Mouse (Mus musculus) kidney, embryonic 16.5 days (tissue): ENCODE data around the gene Ddx27. TPM values are rescaled to one million over a fixed set of nuclear protein-coding genes. Genes with fewer than 3 reads are reported as not detected.

Source experiments
- ATAC-seq: fragments of 200-750 bp; cut with Nextera tagmentation; 2 replicates; pipeline ENCODE4 v1.8.0; 2017; ENCODE audit warnings: moderate TSS enrichment; ENCODE audit not compliant: low FRiP score, low TSS enrichment
- H3K27ac ChIP-seq: fragments of 300-500 bp; sonication (generic); 2 replicates; pipeline ENCODE4 v1.5.1; 2014; ENCODE audit warnings: low read length
- H3K27me3 ChIP-seq: fragments of 300-500 bp; sonication (generic); 2 replicates; pipeline ENCODE4 v1.6.1; 2014; ENCODE audit warnings: low read length, control low read depth, mixed read lengths; ENCODE audit not compliant: insufficient read depth
- H3K36me3 ChIP-seq: fragments of 300-500 bp; sonication (generic); 2 replicates; pipeline ENCODE4 v1.6.1; 2014; ENCODE audit warnings: low read length, control low read depth, mixed read lengths; ENCODE audit not compliant: insufficient read depth
- H3K4me1 ChIP-seq: fragments of 300-500 bp; sonication (generic); 2 replicates; pipeline ENCODE4 v1.6.1; 2014; ENCODE audit warnings: low read length, control low read depth, mixed read lengths; ENCODE audit not compliant: insufficient read depth
- H3K4me2 ChIP-seq: fragments of 300-500 bp; sonication (generic); replicated peaks from 2 replicates; pipeline ENCODE4 v1.6.1; 2014; ENCODE audit warnings: low read depth, low read length
- H3K4me3 ChIP-seq: fragments of 300-500 bp; sonication (generic); 2 replicates; pipeline ENCODE4 v1.5.1; 2014; ENCODE audit warnings: mild to moderate bottlenecking, low read length
- H3K9ac ChIP-seq: fragments of 300-500 bp; sonication (generic); replicated peaks from 2 replicates; pipeline ENCODE4 v1.6.1; 2014; ENCODE audit warnings: low read length
- H3K9me3 ChIP-seq: fragments of 300-500 bp; sonication (generic); 2 replicates; pipeline ENCODE4 v1.6.1; 2016; ENCODE audit warnings: low read length, control low read depth
- WGBS: fragments of 180-500 bp; shearing (Covaris S2); extraction: QIAGEN DNeasy Blood & Tissue Kit; methylation state at CpG from one replicate; pipeline ENCODE4 v1.1.7; 2014; 5-methylcytosine and 5-hydroxymethylcytosine counted together
- polyA plus RNA-seq: library from polyadenylated mRNA; unstranded; fragments of >200 nt; fragmentation: Nextera tagmentation; extraction: Ambion mirVana; gene quantifications from 2 replicates; pipeline ENCODE4 v1.2.1, GENCODE M21; 2015

Gene Ddx27
- polyA plus RNA-seq, 1 experiment from 2014 or later, result 57.6 TPM

- 29% methylated on average over 6 of the region's 6 CpGs for WGBS
- Histone ChIP-seq H3K9me3 (no peaks in the 10 kb centered on the region), H3K4me1 (peaks cover 22% of the 10 kb centered on the region), H3K4me3 (no peak overlapping the region), H3K27me3 (no peaks in the 10 kb centered on the region), H3K4me2 (no peak overlapping the region), H3K36me3 (peaks cover 24% of the 10 kb centered on the region), H3K9ac (no peak overlapping the region), H3K27ac (no peak overlapping the region)
- no peak for ATAC-seq
Observed at GRCm38 (mm10) chr2:167066528-167067516, 51.8 kb downstream of the Ddx27 start.

DNA sequence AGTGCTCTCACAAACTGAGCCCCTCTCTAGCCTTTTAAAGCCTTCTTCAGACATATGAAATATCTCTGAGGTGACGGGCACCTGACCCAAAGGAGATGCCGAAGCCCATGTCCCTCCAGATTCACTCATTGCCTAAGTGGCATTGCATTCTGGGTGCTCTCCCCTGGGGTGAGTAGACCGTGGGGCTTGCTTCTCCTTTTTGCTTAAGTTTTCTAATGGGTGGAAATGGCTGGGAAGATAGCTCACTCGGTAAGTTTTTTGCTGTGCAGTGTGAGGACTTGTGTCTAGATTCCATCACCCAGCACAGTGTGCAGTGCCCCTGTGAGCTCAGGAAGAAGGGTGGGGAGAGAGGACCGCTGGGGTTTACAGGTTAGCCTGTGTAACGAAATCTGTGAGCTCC is 52.6 kb downstream of the Ddx27 start:
- no peaks in the 10 kb centered on the region for H3K27me3 ChIP-seq
- H3K36me3 ChIP-seq, result peaks cover 24% of the 10 kb centered on the region
- H3K9ac ChIP-seq, result no peak overlapping the region
- no peak for ATAC-seq
- peaks cover 20% of the 10 kb centered on the region for H3K4me1 ChIP-seq
- H3K4me2 ChIP-seq, result no peak overlapping the region
- no peak overlapping the region for H3K4me3 ChIP-seq
- no peaks in the 10 kb centered on the region for H3K9me3 ChIP-seq
- WGBS, result 29% methylated on average over 6 of the region's 6 CpGs
- H3K27ac ChIP-seq, result peak overlapping the region; percentile 25; the same call in 1 of the 2 replicates

DNA sequence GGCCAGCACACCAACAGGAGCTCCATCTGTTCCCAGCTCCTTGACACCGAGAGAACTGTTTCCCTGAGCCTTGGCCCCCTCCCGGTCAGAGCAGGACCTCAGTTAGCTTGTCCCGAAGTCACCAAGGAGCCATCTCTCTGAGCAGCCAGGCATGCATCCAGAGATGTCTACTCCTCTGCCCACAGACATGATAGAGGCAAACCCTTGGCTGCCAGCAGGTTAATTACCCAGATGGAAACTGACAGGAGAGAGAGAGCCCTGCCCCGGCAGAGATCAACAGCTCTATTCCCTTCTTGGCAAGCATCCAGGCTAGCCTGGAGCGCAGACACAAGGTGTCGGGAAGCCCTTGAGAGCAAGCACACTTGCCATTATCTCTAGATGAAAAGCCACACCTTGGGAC is 55.3 kb downstream of the Ddx27 start:
- H3K4me3 ChIP-seq, result no peak overlapping the region
- 41% methylated on average over 6 of the region's 6 CpGs for WGBS
- peaks cover 12% of the 10 kb centered on the region; the same call in 1 of the 2 replicates for H3K4me1 ChIP-seq
- H3K36me3 ChIP-seq, result peaks cover 13% of the 10 kb centered on the region
- H3K9me3 ChIP-seq, result no peaks in the 10 kb centered on the region
- no peak for ATAC-seq
- H3K4me2 ChIP-seq, result no peak overlapping the region
- H3K27me3 ChIP-seq, result no peaks in the 10 kb centered on the region
- no peak overlapping the region for H3K9ac ChIP-seq
- no peak overlapping the region for H3K27ac ChIP-seq

DNA sequence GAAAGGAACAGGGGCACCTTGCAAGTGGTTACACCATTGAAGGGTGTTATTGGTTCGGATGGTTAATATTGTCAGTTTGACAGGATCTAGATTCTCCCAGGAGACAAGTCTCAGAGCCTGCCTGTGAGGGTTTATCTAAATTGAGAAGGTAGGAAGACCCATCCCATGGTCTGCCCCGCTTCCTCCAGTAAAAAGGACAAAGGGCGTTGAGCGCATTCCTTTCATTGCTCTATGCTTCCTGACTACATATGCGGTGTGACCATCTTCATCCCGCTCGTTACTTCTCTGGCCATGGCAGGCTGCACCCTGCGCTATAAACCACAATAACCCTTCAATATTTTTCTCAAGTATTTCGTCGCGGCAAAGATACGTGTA is 56.3 kb downstream of the Ddx27 start:
- Histone ChIP-seq H3K36me3 (0 out of 2 replicates have a peak, but pooled peaks cover 5% of the 10 kb centered on the region), H3K9me3 (no peaks in the 10 kb centered on the region), H3K4me2 (peak overlapping the region; percentile 78), H3K4me1 (0 out of 2 replicates have a peak, but pooled peaks cover 5% of the 10 kb centered on the region), H3K27me3 (no peaks in the 10 kb centered on the region), H3K27ac (peak overlapping the region; percentile 65), H3K9ac (peak overlapping the region; percentile 74), H3K4me3 (peak overlapping the region; percentile 60)
- 18% methylated on average over 12 of the region's 12 CpGs for WGBS
- no peak for ATAC-seq

GRCm38 (mm10) chr2:167071641-167072601 is 56.9 kb downstream of the Ddx27 start:
- no peaks in the 10 kb centered on the region for H3K9me3 ChIP-seq
- no peaks in the 10 kb centered on the region for H3K27me3 ChIP-seq
- H3K36me3 ChIP-seq, result no peaks in the 10 kb centered on the region
- H3K27ac ChIP-seq, result peak overlapping the region; percentile 65
- peak overlapping the region; percentile 74 for H3K9ac ChIP-seq
- WGBS, result 6% methylated on average over 22 of the region's 22 CpGs
- peak overlapping the region; percentile 60 for H3K4me3 ChIP-seq
- H3K4me1 ChIP-seq, result 0 out of 2 replicates have a peak, but pooled peaks cover 5% of the 10 kb centered on the region
- ATAC-seq, result peak; percentile 96
- H3K4me2 ChIP-seq, result peak overlapping the region; percentile 78

DNA sequence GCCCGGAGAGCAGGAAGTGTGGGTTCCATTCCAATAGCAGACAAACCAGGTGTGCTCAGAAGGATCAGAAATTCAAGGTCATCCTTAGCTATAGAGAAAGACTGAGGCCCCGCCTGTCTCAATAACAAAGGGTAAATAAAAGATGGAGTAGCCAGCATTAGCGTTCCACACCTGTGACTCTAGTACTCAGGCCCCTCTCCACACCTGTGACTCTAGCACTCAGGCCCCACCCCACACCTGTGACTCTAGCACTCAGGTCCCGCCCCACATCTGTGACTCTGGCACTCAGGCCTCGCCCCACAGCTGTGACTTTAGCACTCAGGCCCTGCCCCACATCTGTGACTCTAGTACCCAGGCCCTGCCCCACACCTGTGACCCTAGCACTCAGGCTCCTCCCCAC is 59.6 kb downstream of the Ddx27 start:
- no peaks in the 10 kb centered on the region for H3K27me3 ChIP-seq
- no peak for ATAC-seq
- no peak overlapping the region for H3K4me2 ChIP-seq
- H3K9ac ChIP-seq, result no peak overlapping the region
- H3K4me1 ChIP-seq, result peaks cover 15% of the 10 kb centered on the region
- H3K4me3 ChIP-seq, result no peak overlapping the region
- H3K27ac ChIP-seq, result no peak overlapping the region
- 90% methylated on average over 5 of the region's 5 CpGs for WGBS
- H3K36me3 ChIP-seq, result no peaks in the 10 kb centered on the region
- no peaks in the 10 kb centered on the region for H3K9me3 ChIP-seq

- no peaks in the 10 kb centered on the region for H3K27me3 ChIP-seq
- WGBS, result 93% methylated on average over 4 of the region's 4 CpGs
- no peaks in the 10 kb centered on the region for H3K36me3 ChIP-seq
- H3K4me2 ChIP-seq, result no peak overlapping the region
- no peaks in the 10 kb centered on the region for H3K9me3 ChIP-seq
- ATAC-seq, result no peak
- H3K9ac ChIP-seq, result no peak overlapping the region
- no peak overlapping the region for H3K27ac ChIP-seq
- H3K4me1 ChIP-seq, result peaks cover 15% of the 10 kb centered on the region
- no peak overlapping the region for H3K4me3 ChIP-seq
Observed at GRCm38 (mm10) chr2:167076352-167076751, 61.4 kb downstream of the Ddx27 start.

DNA sequence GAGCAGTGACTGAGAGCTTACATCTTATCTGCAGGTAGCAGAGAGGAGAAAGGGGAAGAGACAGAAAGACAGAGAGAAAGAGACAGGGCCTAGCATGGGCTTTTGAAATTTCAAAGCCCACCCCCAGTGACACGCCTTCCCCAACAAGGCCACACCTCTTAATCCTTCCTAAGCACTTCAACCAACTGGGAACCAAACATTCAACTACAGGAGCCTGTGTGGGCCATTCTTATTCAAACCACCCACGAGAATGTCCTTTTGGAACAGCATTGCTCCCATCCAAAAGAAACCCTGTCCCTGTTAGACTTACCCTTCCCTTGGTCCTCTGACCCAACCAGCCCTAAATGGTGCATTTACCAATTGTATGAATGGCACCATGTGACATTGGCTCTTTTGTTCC is 61.8 kb downstream of the Ddx27 start:
- peaks cover 19% of the 10 kb centered on the region for H3K4me1 ChIP-seq
- WGBS, result 92% methylated on average over 2 of the region's 2 CpGs
- H3K4me3 ChIP-seq, result no peak overlapping the region

GRCm38 (mm10) chr2:167077199-167077962 is 62.4 kb downstream of the Ddx27 start:
- Histone ChIP-seq H3K9me3 (no peaks in the 10 kb centered on the region), H3K4me3 (no peak overlapping the region), H3K36me3 (no peaks in the 10 kb centered on the region), H3K9ac (no peak overlapping the region), H3K4me2 (no peak overlapping the region), H3K27ac (no peak overlapping the region), H3K27me3 (no peaks in the 10 kb centered on the region), H3K4me1 (peaks cover 25% of the 10 kb centered on the region)
- no peak for ATAC-seq
- WGBS, result 78% methylated on average over 11 of the region's 11 CpGs

More for the DNA sequence above, 61.8 kb downstream of the Ddx27 start:
- no peak overlapping the region for H3K4me2 ChIP-seq
- H3K9ac ChIP-seq, result no peak overlapping the region
- no peak for ATAC-seq
- H3K36me3 ChIP-seq, result no peaks in the 10 kb centered on the region
- no peak overlapping the region for H3K27ac ChIP-seq
- H3K27me3 ChIP-seq, result no peaks in the 10 kb centered on the region
- no peaks in the 10 kb centered on the region for H3K9me3 ChIP-seq
